Comparison of ENCODE assay signal across 8 mouse cellular contexts in the genomic region with DNA sequence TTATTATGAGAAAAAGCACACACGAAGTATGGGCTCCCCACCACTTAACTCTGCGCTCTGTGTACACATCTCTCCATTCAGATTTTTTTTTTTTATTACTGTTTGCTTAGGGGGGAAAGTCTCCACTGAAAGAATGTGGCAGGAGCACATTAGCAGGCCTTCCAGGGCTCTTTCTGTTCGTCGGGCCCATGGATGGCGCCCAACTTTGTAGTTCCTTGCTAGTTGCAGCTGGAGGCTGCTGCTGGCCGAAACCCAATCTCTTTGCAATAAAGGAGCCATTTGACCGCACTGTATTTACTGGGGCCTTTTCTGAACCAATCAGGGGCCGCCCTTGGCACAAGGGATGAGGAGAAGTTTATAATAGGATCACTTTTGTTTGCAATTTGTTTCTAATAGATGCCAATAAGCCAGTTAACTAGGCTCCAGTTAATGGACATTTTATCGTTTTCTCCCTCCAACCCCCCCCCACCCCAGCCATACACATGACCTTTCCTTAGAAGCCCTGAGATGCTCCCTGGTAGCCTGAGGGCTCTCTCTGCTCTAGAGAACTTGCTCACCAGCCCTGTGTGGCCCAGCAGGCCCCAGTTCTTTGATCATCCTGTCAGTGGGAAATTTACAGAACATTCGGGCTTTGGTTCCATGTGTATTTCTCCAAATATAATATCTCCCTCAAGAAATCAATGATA.
DNase-seq lines count a peak whose midpoint lies in the region; ATAC-seq and TF ChIP-seq lines count a peak whose summit lies in the region.

No protein-coding gene starts in this region.

- H3K27me3 ChIP-seq in hindbrain, embryonic 15.5 days = no peaks in the 10 kb centered on the region
- no peaks in the 10 kb centered on the region for H3K27me3 ChIP-seq in hindbrain, embryonic 14.5 days (ENCODE audit: control insufficient read depth, insufficient read depth, low read length)

- WGBS in hindbrain, embryonic 15.5 days = 71% methylated on average over 10 of the region's 10 CpGs
- WGBS in hindbrain, embryonic 14.5 days = 65% methylated on average over 10 of the region's 10 CpGs
- WGBS in lung, adult 2 months = 57% methylated on average over 10 of the region's 10 CpGs

- no peak overlapping the region for H3K4me2 ChIP-seq in hindbrain, embryonic 15.5 days
- H3K4me2 ChIP-seq in hindbrain, embryonic 14.5 days (replicated peaks) = no peak overlapping the region

- H3K9me3 ChIP-seq in hindbrain, embryonic 15.5 days = no peaks in the 10 kb centered on the region
- no peaks in the 10 kb centered on the region for H3K9me3 ChIP-seq in hindbrain, embryonic 14.5 days (ENCODE audit: control insufficient read depth, low read length)

- H3K27ac ChIP-seq in hindbrain, embryonic 15.5 days (replicated peaks) = no peak overlapping the region
- H3K27ac ChIP-seq in hindbrain, embryonic 14.5 days = no peak overlapping the region

- no peaks in the 10 kb centered on the region for H3K36me3 ChIP-seq in hindbrain, embryonic 15.5 days
- H3K36me3 ChIP-seq in hindbrain, embryonic 14.5 days (replicated peaks; ENCODE audit: control insufficient read depth, insufficient read depth) = no peaks in the 10 kb centered on the region

- intact Hi-C loops in heart, postnatal 14 days (cut with DNase I) = no loop called here

- ATAC-seq in hindbrain, embryonic 15.5 days (ENCODE audit: low FRiP score, low read depth) = peak; percentile 59; the same call in 1 of the 2 replicates
- no peak for ATAC-seq in hindbrain, embryonic 14.5 days (ENCODE audit: low FRiP score)

- TF ChIP-seq CTCF in lung, adult 2 months (IDR thresholded peaks at IDR 0.05; ENCODE audit: insufficient read depth, low read length) = no peak

- H3K9ac ChIP-seq in hindbrain, embryonic 15.5 days = no peak overlapping the region
- H3K9ac ChIP-seq in hindbrain, embryonic 14.5 days = no peak overlapping the region

- DNase-seq in hindbrain, embryonic 14.5 days (ENCODE audit: low spot score) = no peak
- peak; percentile 33 for DNase-seq in embryo, embryonic 10.5 days (ENCODE audit: low spot score)
- DNase-seq in heart, postnatal 14 days = peak; percentile 42 to 45
- peak; percentile 18 for DNase-seq in lung, adult 2 months
- DNase-seq in retina, postnatal 1 day = no peak
- no peak for DNase-seq in cerebellum, adult 11-12 months
- no peak for DNase-seq in cerebellum, adult 18-20 months

- H3K4me3 ChIP-seq in hindbrain, embryonic 15.5 days = no peak overlapping the region
- H3K4me3 ChIP-seq in hindbrain, embryonic 14.5 days (replicated peaks; ENCODE audit: low read length) = no peak overlapping the region
- H3K4me3 ChIP-seq in lung, adult 2 months (replicated peaks; ENCODE audit: extremely low read depth, low read depth, low read length) = no peak overlapping the region

- peaks cover 5% of the 10 kb centered on the region; the same call in 1 of the 2 replicates for H3K4me1 ChIP-seq in hindbrain, embryonic 15.5 days (replicated peaks)
- H3K4me1 ChIP-seq in hindbrain, embryonic 14.5 days (replicated peaks; ENCODE audit: control insufficient read depth, insufficient read depth, low read length) = peaks cover 5% of the 10 kb centered on the region; the same call in 1 of the 2 replicates
- H3K4me1 ChIP-seq in lung, adult 2 months (ENCODE audit: control insufficient read depth, insufficient read depth, low read length) = no peaks in the 10 kb centered on the region; the same call in 1 of the 2 replicates

- no peak for TF ChIP-seq POLR2A in lung, adult 2 months (IDR thresholded peaks at IDR 0.05; ENCODE audit: borderline replicate concordance, extremely low read depth, low read depth, low read length)

Comparison
In these comparisons a context has a peak if more than half of its experiments do, and no peak if none do; other contexts are left out.
1. DNase-seq: peak in embryo, embryonic 10.5 days (single experiment), heart, postnatal 14 days (2 of 2) and lung, adult 2 months (single experiment); none in hindbrain, embryonic 14.5 days (single experiment), retina, postnatal 1 day (single experiment), cerebellum, adult 11-12 months (single experiment) and cerebellum, adult 18-20 months (0 of 2).